Mouse (Mus musculus) layer of hippocampus, postnatal 14 days (tissue): ENCODE measurements around the gene Vmn1r3. TPM values are rescaled to one million over a fixed set of nuclear protein-coding genes. Genes with fewer than 3 reads are reported as not detected.
"Not testable (repeated sequence)": the region's sequence is repeated elsewhere in the genome, so short reads cannot be mapped to it uniquely, and the experiment has no call there.

Experiments
- DNase-seq, 2 experiments: peaks; one replicate each; pipeline ENCODE4 v3.0.0; 2021 to 2022; ENCODE audit warnings: low spot score in 2 of 2, mixed read lengths in 1 of 2
- total RNA-seq, 2 experiments: library from RNA; stranded (reverse); gene quantifications; 2 replicates each; pipeline ENCODE4 v1.2.3; 2021

Vmn1r3 gene
- total RNA-seq, 2 experiments from 2014 or later: not detected

DNA sequence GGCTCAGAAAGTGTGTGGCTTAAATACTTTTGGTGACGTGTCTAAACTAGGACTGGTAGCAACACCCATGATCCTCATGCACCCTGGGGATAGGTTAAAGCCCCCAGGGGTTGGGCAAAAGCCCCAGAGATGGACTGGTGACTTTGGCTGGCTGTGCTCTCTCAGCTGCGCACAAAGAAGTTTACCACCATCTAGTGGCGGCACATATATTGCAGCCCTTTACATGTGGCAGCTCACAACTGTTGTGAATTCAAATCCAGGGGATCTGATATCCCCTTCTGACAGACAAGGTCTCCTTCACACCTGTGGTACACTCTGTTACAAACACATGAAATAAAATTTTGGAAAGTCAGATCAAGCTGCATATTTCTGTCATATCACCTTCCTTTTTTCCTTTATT is 37.2 kb downstream of the Vmn1r3 start:
- not testable (repeated sequence) for DNase-seq

Other genes with a start within 250 kb of the Vmn1r3 start
- not detected for gene Vmn1r2, start 18.0 kb downstream of the Vmn1r3 start, total RNA-seq